ENCODE assay signal across 17 mouse cellular contexts in the genomic region with DNA sequence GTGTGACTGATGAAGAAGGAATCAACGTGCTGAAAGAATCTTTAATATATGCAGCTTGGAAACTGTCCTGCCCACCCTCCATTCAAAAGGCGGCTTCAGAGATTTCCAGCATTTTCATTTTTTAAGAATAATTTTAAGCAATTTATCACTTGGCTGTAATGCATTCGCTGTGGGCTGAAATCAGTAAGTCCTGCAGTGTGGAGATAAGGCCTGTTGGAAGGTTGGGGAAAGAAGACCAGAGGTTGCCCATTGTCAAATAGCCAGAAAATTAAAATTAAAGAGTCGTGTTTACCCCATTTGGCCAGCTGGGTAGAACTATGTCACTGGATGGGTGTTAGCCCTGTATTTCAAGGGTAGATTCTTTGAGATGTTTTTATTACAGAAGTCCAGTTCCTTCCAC.
DNase-seq lines count a peak whose midpoint lies in the region; ATAC-seq and TF ChIP-seq lines count a peak whose summit lies in the region.
"Had no signal": no experiment of that assay in that cellular context is flagged by ENCODE, and none has a peak within 500 bp of the region (broad histone marks: within the 10 kb centered on the region; RNA-seq: fewer than 3 reads in every experiment).

No protein-coding gene starts in this region.

- no peak for DNase-seq in gastrocnemius, adult 2 months
- no peak for DNase-seq in gastrocnemius, adult 8-10 months (ENCODE audit: low spot score in 2 of 2)
- no peak for DNase-seq in midbrain, postnatal 0 days (ENCODE audit: low spot score)
- no peak for DNase-seq in left cerebral cortex, postnatal 10 days (ENCODE audit: extremely low spot score in 1 of 2, low spot score in 2 of 2)
- DNase-seq in cerebellum, adult 2 months, result no peak
- DNase-seq: adrenal gland, adult 2 months; kidney, adult 2 months; kidney, postnatal 14 days; lung, postnatal 14 days; thymus, postnatal 36 days had no signal

- no peaks in the 10 kb centered on the region for H3K27me3 ChIP-seq in midbrain, embryonic 15.5 days (replicated peaks)
- H3K27me3 ChIP-seq in midbrain, postnatal 0 days (ENCODE audit: insufficient read depth, low read length), result no peaks in the 10 kb centered on the region
- H3K27me3 ChIP-seq in hindbrain, embryonic 13.5 days, result no peaks in the 10 kb centered on the region
- H3K27me3 ChIP-seq in neural tube, embryonic 15.5 days (replicated peaks), result no peaks in the 10 kb centered on the region
- no peaks in the 10 kb centered on the region for H3K27me3 ChIP-seq in cerebellum, adult 2 months (ENCODE audit: control insufficient read depth, insufficient read depth, low read length)
- H3K27me3 ChIP-seq: heart, embryonic 13.5 days; liver, embryonic 15.5 days had no signal

- peak; percentile 66; the same call in 1 of the 2 replicates for ATAC-seq in midbrain, embryonic 15.5 days (replicated peaks)
- no peak for ATAC-seq in midbrain, postnatal 0 days (ENCODE audit: low FRiP score)
- ATAC-seq in hindbrain, embryonic 13.5 days (ENCODE audit: low FRiP score), result no peak
- ATAC-seq in neural tube, embryonic 15.5 days (ENCODE audit: low FRiP score), result no peak
- ATAC-seq: CD4-positive, CD25-positive, alpha-beta regulatory T cell, adult 4 months had no signal

- H3K36me3 ChIP-seq in midbrain, embryonic 15.5 days (replicated peaks), result no peaks in the 10 kb centered on the region
- no peaks in the 10 kb centered on the region for H3K36me3 ChIP-seq in midbrain, postnatal 0 days (ENCODE audit: insufficient read depth, low read length)
- no peaks in the 10 kb centered on the region for H3K36me3 ChIP-seq in hindbrain, embryonic 13.5 days
- no peaks in the 10 kb centered on the region for H3K36me3 ChIP-seq in neural tube, embryonic 15.5 days
- H3K36me3 ChIP-seq: G1E; heart, embryonic 13.5 days; liver, embryonic 15.5 days had no signal

- H3K9ac ChIP-seq in midbrain, embryonic 15.5 days, result no peak overlapping the region
- no peak overlapping the region for H3K9ac ChIP-seq in midbrain, postnatal 0 days (replicated peaks; ENCODE audit: low read length, poor library complexity, severe bottlenecking)
- no peak overlapping the region for H3K9ac ChIP-seq in hindbrain, embryonic 13.5 days
- H3K9ac ChIP-seq in neural tube, embryonic 15.5 days (replicated peaks), result no peak overlapping the region
- H3K9ac ChIP-seq: heart, embryonic 13.5 days; liver, embryonic 15.5 days had no signal

- H3K4me2 ChIP-seq in midbrain, embryonic 15.5 days, result no peak overlapping the region
- H3K4me2 ChIP-seq in midbrain, postnatal 0 days (ENCODE audit: low read depth, low read length, poor library complexity, severe bottlenecking), result no peak overlapping the region
- H3K4me2 ChIP-seq in hindbrain, embryonic 13.5 days, result no peak overlapping the region
- H3K4me2 ChIP-seq in neural tube, embryonic 15.5 days, result no peak overlapping the region
- H3K4me2 ChIP-seq: heart, embryonic 13.5 days; liver, embryonic 15.5 days had no signal

- TF ChIP-seq CTCF in gastrocnemius, adult 2 months (IDR thresholded peaks at IDR 0.05), result no peak
- no peak for TF ChIP-seq CTCF in midbrain, postnatal 0 days (IDR thresholded peaks at IDR 0.05)
- no peak for TF ChIP-seq CTCF in cerebellum, adult 2 months (IDR thresholded peaks at IDR 0.05; ENCODE audit: borderline replicate concordance, insufficient read depth, low read depth, low read length)

- no peak overlapping the region for H3K4me3 ChIP-seq in gastrocnemius, adult 2 months
- H3K4me3 ChIP-seq in midbrain, embryonic 15.5 days, result no peak overlapping the region
- no peak overlapping the region for H3K4me3 ChIP-seq in midbrain, postnatal 0 days (ENCODE audit: low read depth, low read length)
- H3K4me3 ChIP-seq in hindbrain, embryonic 13.5 days, result no peak overlapping the region
- H3K4me3 ChIP-seq in neural tube, embryonic 15.5 days (replicated peaks), result no peak overlapping the region
- H3K4me3 ChIP-seq in cerebellum, adult 2 months (replicated peaks; ENCODE audit: insufficient read depth, low read depth, low read length), result no peak overlapping the region
- H3K4me3 ChIP-seq: heart, embryonic 13.5 days; liver, embryonic 15.5 days had no signal

- peaks cover 15% of the 10 kb centered on the region for H3K4me1 ChIP-seq in midbrain, embryonic 15.5 days
- H3K4me1 ChIP-seq in midbrain, postnatal 0 days (ENCODE audit: insufficient read depth, low read length), result 0 out of 2 replicates have a peak, but pooled peaks cover 7% of the 10 kb centered on the region
- H3K4me1 ChIP-seq in hindbrain, embryonic 13.5 days (replicated peaks), result peaks cover 38% of the 10 kb centered on the region
- H3K4me1 ChIP-seq in neural tube, embryonic 15.5 days, result peaks cover 19% of the 10 kb centered on the region
- peaks cover 7% of the 10 kb centered on the region; the same call in 1 of the 2 replicates for H3K4me1 ChIP-seq in cerebellum, adult 2 months (ENCODE audit: control insufficient read depth, insufficient read depth, low read length)
- H3K4me1 ChIP-seq: liver, embryonic 15.5 days had no signal

- intact Hi-C loops in gastrocnemius, adult 2 months (cut with DNase I), result no loop called here
- intact Hi-C loops in left cerebral cortex, postnatal 10 days (cut with DNase I), result no loop called here

- WGBS in midbrain, embryonic 15.5 days, result 59% methylated on average over 4 of the region's 4 CpGs
- WGBS in midbrain, postnatal 0 days, result 55% methylated on average over 4 of the region's 4 CpGs
- 74% methylated on average over 4 of the region's 4 CpGs for WGBS in hindbrain, embryonic 13.5 days
- 76% methylated on average over 4 of the region's 4 CpGs for WGBS in neural tube, embryonic 15.5 days
- 90% methylated on average over 4 of the region's 4 CpGs for WGBS in cerebellum, adult 2 months

- no peaks in the 10 kb centered on the region for H3K9me3 ChIP-seq in midbrain, embryonic 15.5 days
- H3K9me3 ChIP-seq in midbrain, postnatal 0 days (ENCODE audit: low read length), result no peaks in the 10 kb centered on the region
- H3K9me3 ChIP-seq in hindbrain, embryonic 13.5 days, result no peaks in the 10 kb centered on the region
- H3K9me3 ChIP-seq in neural tube, embryonic 15.5 days (replicated peaks), result no peaks in the 10 kb centered on the region
- H3K9me3 ChIP-seq: heart, embryonic 13.5 days; liver, embryonic 15.5 days had no signal

- H3K27ac ChIP-seq in gastrocnemius, adult 2 months, result peak overlapping the region; percentile 24; the same call in 1 of the 2 replicates
- peak overlapping the region; percentile 58 for H3K27ac ChIP-seq in midbrain, embryonic 15.5 days
- H3K27ac ChIP-seq in midbrain, postnatal 0 days (ENCODE audit: low read depth, low read length), result no peak overlapping the region
- H3K27ac ChIP-seq in hindbrain, embryonic 13.5 days, result peak overlapping the region; percentile 56
- 0 out of 2 replicates have a peak overlapping the region, but pooled peaks have one; percentile 14 for H3K27ac ChIP-seq in neural tube, embryonic 15.5 days (replicated peaks)
- no peak overlapping the region for H3K27ac ChIP-seq in cerebellum, adult 2 months (ENCODE audit: insufficient read depth, low read length)
- H3K27ac ChIP-seq: heart, embryonic 13.5 days; liver, embryonic 15.5 days had no signal

- TF ChIP-seq POLR2A in cerebellum, adult 2 months (IDR thresholded peaks at IDR 0.05; ENCODE audit: borderline replicate concordance, insufficient read depth, low read length), result no peak

Comparison
In these comparisons a context has a peak if more than half of its experiments do, and no peak if none do; other contexts are left out.
1. H3K27ac ChIP-seq: peak in gastrocnemius, adult 2 months (single experiment), midbrain, embryonic 15.5 days (single experiment), hindbrain, embryonic 13.5 days (single experiment) and neural tube, embryonic 15.5 days (single experiment); none in midbrain, postnatal 0 days (single experiment) and cerebellum, adult 2 months (single experiment).